Mouse (Mus musculus): ENCODE measurements around the gene Lrrc8c. TPM values are rescaled to one million over a fixed set of nuclear protein-coding genes. Genes with fewer than 3 reads are reported as not detected.

The Lrrc8c gene
- total RNA-seq, 2 experiments from 2014 or later = 29.8 to 30.7 TPM

- peak; percentile 31; the same call in 1 of the 2 replicates for TF ChIP-seq CTCF (conservative IDR thresholded peaks at IDR 0.05)
- Histone ChIP-seq H3K4me3 (no peak overlapping the region), H3K27ac (peak overlapping the region; percentile 51)
- peak in 1 of 2 experiments; percentile 16 for DNase-seq (ENCODE audit: low spot score in 2 of 2)
Observed at GRCm38 (mm10) chr5:105648648-105649287, 129.6 kb downstream of the Lrrc8c start.

DNA sequence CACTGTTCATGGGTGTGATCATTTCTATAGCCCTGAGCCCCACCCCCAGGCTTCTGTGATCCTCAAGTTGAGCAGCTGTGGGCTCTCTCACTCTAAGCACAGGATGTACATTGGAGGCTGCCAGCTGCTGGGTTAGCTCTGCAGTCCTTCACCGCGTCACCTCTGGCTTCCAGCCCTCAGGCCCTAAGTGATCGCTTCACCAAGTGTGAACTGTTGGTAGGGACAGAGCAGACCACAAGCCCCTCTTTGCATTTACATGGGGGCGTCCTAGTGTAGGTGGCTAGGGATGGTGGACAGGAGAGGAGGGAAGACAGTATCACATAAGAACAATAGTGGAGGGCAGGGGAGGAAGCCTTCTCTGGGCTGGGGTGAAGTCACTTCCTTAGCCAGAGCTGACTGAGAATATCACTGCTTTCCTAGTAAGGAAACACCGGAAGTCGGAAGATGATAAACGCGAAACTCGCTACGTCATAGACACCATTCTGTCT is 130.4 kb downstream of the Lrrc8c start:
- no peak overlapping the region for H3K27ac ChIP-seq
- no peak for DNase-seq (ENCODE audit: low spot score in 2 of 2)
- TF ChIP-seq CTCF (conservative IDR thresholded peaks at IDR 0.05) = no peak
- no peak overlapping the region for H3K4me3 ChIP-seq

- Histone ChIP-seq H3K4me3 (no peak overlapping the region), H3K27ac (no peak overlapping the region)
- no peak for TF ChIP-seq CTCF (conservative IDR thresholded peaks at IDR 0.05)
- DNase-seq (ENCODE audit: low spot score in 2 of 2) = no peak
Observed at GRCm38 (mm10) chr5:105650728-105651479, 131.7 kb downstream of the Lrrc8c start.

GRCm38 (mm10) chr5:105651561-105651991 is 132.4 kb downstream of the Lrrc8c start:
- no peak for TF ChIP-seq CTCF (conservative IDR thresholded peaks at IDR 0.05)
- no peak for DNase-seq (ENCODE audit: low spot score in 2 of 2)
- Histone ChIP-seq H3K4me3 (no peak overlapping the region), H3K27ac (no peak overlapping the region)

DNA sequence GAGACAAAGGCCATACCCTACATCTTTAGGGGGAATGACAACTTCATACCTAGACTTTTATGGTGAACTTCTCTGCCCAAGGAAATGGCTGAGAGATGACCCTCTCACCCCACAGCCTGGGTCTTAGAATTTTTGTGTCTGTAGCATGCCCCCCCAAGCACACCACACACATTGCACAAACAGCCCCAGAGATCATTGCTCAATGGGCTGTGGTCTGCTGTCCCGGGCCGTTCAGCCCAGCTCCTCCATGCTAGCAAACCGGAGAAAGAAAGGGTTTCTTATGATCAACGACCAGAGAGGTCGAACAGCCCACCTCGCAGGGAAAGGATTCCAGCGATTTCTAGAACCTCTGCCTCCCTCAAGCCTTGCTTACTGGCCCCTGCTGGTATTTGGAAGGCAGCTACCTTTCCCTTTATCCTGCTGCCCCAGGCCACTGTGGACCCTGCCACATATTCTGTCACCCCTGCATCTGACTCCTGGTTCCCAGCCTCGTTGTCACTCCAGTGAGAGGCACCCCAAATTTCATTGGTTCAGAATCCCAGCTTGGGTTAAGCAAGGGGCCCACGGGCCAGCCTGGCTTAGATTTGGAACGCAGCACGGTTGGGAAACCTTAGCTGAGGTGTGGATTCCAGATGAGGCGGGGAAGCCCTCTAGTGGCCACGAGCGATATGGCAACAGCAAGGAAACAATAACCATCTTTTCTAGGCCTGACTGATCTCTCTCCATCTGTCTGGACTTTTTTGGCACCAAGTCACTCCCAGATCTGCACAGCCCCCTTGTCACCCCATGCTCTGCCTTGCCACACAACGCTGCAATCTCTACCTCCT is 135.3 kb downstream of the Lrrc8c start:
- Histone ChIP-seq H3K27ac (peak overlapping the region; percentile 52; the same call in 1 of the 2 replicates), H3K4me3 (no peak overlapping the region)
- TF ChIP-seq CTCF (conservative IDR thresholded peaks at IDR 0.05) = peak; percentile 99
- DNase-seq (ENCODE audit: low spot score in 2 of 2) = peak; percentile 77 to 89

DNA sequence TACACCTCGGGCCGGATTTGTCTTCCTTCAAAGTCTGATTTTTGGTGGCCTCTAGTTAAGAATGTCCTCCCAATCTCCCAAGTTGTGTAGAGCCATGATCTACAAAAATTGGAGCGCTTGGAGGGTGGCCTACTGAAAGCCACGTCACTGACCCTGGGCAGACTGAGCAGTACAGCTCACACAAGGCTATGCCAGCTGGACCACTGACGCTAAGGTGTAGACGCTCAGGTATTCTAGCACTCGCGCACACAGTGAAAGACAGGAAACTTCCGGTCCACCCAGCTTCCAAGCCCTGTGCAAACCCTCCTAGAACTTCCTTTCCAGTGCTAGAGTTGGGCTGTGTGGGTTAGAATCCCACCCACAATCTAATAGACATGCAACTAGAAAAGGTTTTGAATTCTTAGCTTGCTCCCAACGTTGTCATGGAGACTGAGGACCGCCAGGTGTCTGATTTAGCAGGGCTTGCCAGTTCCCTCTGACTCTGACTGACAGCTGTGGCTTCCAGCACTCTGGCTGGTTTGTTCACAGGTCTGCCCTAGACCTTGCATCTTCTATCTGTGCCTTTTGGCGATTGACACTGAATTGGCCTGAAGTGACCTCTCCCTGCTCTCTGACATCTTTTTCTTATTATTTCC is 136.0 kb downstream of the Lrrc8c start:
- no peak for DNase-seq (ENCODE audit: low spot score in 2 of 2)
- TF ChIP-seq CTCF (conservative IDR thresholded peaks at IDR 0.05) = no peak
- H3K4me3 ChIP-seq = no peak overlapping the region
- H3K27ac ChIP-seq = peak overlapping the region; percentile 52; the same call in 1 of the 2 replicates

GRCm38 (mm10) chr5:105661894-105662293 is 142.7 kb downstream of the Lrrc8c start:
- Histone ChIP-seq H3K4me3 (no peak overlapping the region), H3K27ac (no peak overlapping the region)
- no peak for DNase-seq (ENCODE audit: low spot score in 2 of 2)
- no peak for TF ChIP-seq CTCF (conservative IDR thresholded peaks at IDR 0.05)

Other genes with a start within 250 kb of the Lrrc8c start
- not detected for gene Gm43302, start 225.7 kb upstream of the Lrrc8c start, total RNA-seq (2021)
- under 1 TPM; 0.59 to 0.90 TPM for gene Gbp6, start 225.7 kb upstream of the Lrrc8c start, total RNA-seq (2021)
- gene Lrrc8b, start 103.6 kb upstream of the Lrrc8c start, total RNA-seq (2021) = 10 to 100 TPM; 61.6 TPM
- gene Lrrc8d, start 180.6 kb downstream of the Lrrc8c start, total RNA-seq (2021) = 10 to 100 TPM; 49.9 to 52.7 TPM